In genomic region chr15:97491796-97492195, GRCm38 (mm10) we compare ENCODE assay signal across 21 mouse cellular contexts.
A peak's percentile ranks its signal among the peaks of the same experiment; 100 is the strongest.
DNase-seq lines count a peak whose midpoint lies in the region.
"Had no signal": no experiment of that assay in that cellular context is flagged by ENCODE, and none has a peak within 500 bp of the region (broad histone marks: within the 10 kb centered on the region; RNA-seq: fewer than 3 reads in every experiment).

No protein-coding gene starts in this region.

- H3K9me3 ChIP-seq in midbrain, embryonic 10.5 days (replicated peaks): peaks cover 11% of the 10 kb centered on the region
- H3K9me3 ChIP-seq: embryonic facial prominence, embryonic 12.5 days; forebrain, embryonic 13.5 days had no signal

- H3K27ac ChIP-seq in midbrain, embryonic 10.5 days (replicated peaks): no peak overlapping the region
- H3K27ac ChIP-seq: embryonic facial prominence, embryonic 10.5 days; embryonic facial prominence, embryonic 12.5 days; forebrain, embryonic 13.5 days had no signal

- 81% methylated on average over 7 of the region's 7 CpGs for WGBS in midbrain, embryonic 10.5 days

- no peaks in the 10 kb centered on the region for H3K27me3 ChIP-seq in midbrain, embryonic 10.5 days (ENCODE audit: low read depth, poor library complexity, severe bottlenecking)
- H3K27me3 ChIP-seq: embryonic facial prominence, embryonic 12.5 days; forebrain, embryonic 13.5 days; Patski had no signal

- peak; percentile 9 to 15 for DNase-seq in right cerebral cortex, postnatal 10 days (ENCODE audit: low spot score in 2 of 2)
- no peak for DNase-seq in right cerebral cortex, adult 18-20 months
- DNase-seq in testis, postnatal 10 days (ENCODE audit: low spot score): peak; percentile 29
- no peak for DNase-seq in testis, postnatal 14 days (ENCODE audit: low spot score)
- DNase-seq in R1 (ENCODE audit: low read depth, low spot score): peak; percentile 79
- DNase-seq in yolk sac, embryonic 10.5 days (ENCODE audit: low spot score): peak; percentile 25
- DNase-seq in gastrocnemius, postnatal 10 days: no peak
- no peak for DNase-seq in midbrain, embryonic 10.5 days (ENCODE audit: low spot score)
- DNase-seq: adrenal gland, adult 8-10 months; adrenal gland, postnatal 14 days; adrenal gland, postnatal 36 days; cerebellum, adult 11-12 months; cerebellum, adult 2 months; cerebellum, adult 9-10 months; cerebellum, postnatal 10 days; cerebellum, postnatal 25 days had no signal

- no peaks in the 10 kb centered on the region for H3K36me3 ChIP-seq in midbrain, embryonic 10.5 days
- H3K36me3 ChIP-seq: embryonic facial prominence, embryonic 10.5 days; embryonic facial prominence, embryonic 12.5 days; G1E had no signal

- no peaks in the 10 kb centered on the region for H3K4me1 ChIP-seq in midbrain, embryonic 10.5 days
- H3K4me1 ChIP-seq: embryonic facial prominence, embryonic 10.5 days; embryonic facial prominence, embryonic 12.5 days; forebrain, embryonic 13.5 days had no signal

- no peak overlapping the region for H3K4me3 ChIP-seq in midbrain, embryonic 10.5 days
- H3K4me3 ChIP-seq: embryonic facial prominence, embryonic 10.5 days; embryonic facial prominence, embryonic 12.5 days; forebrain, embryonic 13.5 days had no signal

Comparison
In these comparisons a context has a peak if more than half of its experiments do, and no peak if none do; other contexts are left out.
1. DNase-seq: peak in right cerebral cortex, postnatal 10 days (2 of 2), testis, postnatal 10 days (single experiment), R1 (single experiment) and yolk sac, embryonic 10.5 days (single experiment); none in right cerebral cortex, adult 18-20 months (single experiment), testis, postnatal 14 days (single experiment), gastrocnemius, postnatal 10 days (single experiment) and midbrain, embryonic 10.5 days (single experiment).